Mouse (Mus musculus): ENCODE data around the gene Zc3h10. TPM values are rescaled to one million over a fixed set of nuclear protein-coding genes. Genes with fewer than 3 reads are reported as not detected.
"Not testable (repeated sequence)": the region's sequence is repeated elsewhere in the genome, so short reads cannot be mapped to it uniquely, and the experiment has no call there.

The Zc3h10 gene
- polyA plus RNA-seq, 1 experiment from 2014 or later = 14.5 TPM

DNA sequence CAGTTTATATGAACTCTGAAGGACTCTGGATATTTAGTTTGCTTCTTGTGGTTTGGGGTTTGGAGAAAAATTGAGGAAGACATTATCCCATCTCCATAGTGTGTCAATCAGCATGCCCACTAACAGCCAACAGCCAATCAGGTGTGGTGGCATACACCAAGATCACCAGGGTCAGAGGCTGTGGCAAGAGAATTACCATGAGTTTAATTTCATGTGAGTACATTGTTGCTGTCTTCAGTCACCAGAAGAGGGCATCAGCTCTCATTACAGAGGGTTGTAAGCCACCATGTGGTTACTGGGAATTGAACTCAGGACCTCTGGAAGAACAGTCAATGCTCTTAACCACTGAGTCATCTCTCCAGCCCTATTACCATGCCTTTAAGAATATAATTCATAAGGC, 8.7 kb upstream of the Zc3h10 start:
- Histone ChIP-seq H3K9me3 (ENCODE audit: low read depth, low read length) (no peaks in the 10 kb centered on the region), H3K4me1 (ENCODE audit: insufficient read depth) (no peaks in the 10 kb centered on the region), H3K4me2 (no peak overlapping the region), H3K27ac (ENCODE audit: low read depth) (no peak overlapping the region), H3K27me3 (ENCODE audit: insufficient read depth, low read length) (no peaks in the 10 kb centered on the region), H3K4me3 (ENCODE audit: low read depth, low read length) (no peak overlapping the region), H3K9ac (no peak overlapping the region), H3K36me3 (ENCODE audit: insufficient read depth) (peaks cover 45% of the 10 kb centered on the region)
- ATAC-seq (ENCODE audit: insufficient read depth) (no peak), DNase-seq (peak; percentile 30)
- TF ChIP-seq CTCF (IDR thresholded peaks at IDR 0.05; ENCODE audit: low read depth) = no peak

DNA sequence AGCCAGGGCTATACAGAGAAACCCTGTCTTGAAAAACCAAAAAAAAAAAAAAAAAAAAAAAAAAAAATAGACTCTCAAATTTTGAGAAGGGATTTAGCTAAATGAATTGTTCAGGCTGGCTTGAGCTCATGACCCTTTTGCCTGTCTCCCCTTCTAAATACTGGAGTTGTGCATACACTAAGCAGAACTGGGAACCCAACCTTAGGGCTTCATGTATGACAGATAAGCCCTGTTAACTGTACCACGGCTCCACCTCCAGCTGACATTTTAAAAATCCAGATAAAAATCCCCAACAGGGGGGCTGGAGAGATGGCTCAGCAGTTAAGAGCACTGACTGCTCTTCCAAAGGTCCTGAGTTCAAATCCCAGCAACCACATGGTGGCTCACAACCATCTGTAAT, 8.0 kb upstream of the Zc3h10 start:
- H3K27ac ChIP-seq (ENCODE audit: low read depth); H3K4me1 ChIP-seq (ENCODE audit: insufficient read depth); H3K27me3 ChIP-seq (ENCODE audit: insufficient read depth, low read length); DNase-seq; H3K4me3 ChIP-seq (ENCODE audit: low read depth, low read length); H3K9ac ChIP-seq; H3K9me3 ChIP-seq (ENCODE audit: low read depth, low read length); H3K4me2 ChIP-seq; ATAC-seq (ENCODE audit: insufficient read depth): not testable (repeated sequence)
- 82% methylated on average over 1 of the region's 1 CpGs for WGBS
- peaks cover 37% of the 10 kb centered on the region for H3K36me3 ChIP-seq (ENCODE audit: insufficient read depth)

DNA sequence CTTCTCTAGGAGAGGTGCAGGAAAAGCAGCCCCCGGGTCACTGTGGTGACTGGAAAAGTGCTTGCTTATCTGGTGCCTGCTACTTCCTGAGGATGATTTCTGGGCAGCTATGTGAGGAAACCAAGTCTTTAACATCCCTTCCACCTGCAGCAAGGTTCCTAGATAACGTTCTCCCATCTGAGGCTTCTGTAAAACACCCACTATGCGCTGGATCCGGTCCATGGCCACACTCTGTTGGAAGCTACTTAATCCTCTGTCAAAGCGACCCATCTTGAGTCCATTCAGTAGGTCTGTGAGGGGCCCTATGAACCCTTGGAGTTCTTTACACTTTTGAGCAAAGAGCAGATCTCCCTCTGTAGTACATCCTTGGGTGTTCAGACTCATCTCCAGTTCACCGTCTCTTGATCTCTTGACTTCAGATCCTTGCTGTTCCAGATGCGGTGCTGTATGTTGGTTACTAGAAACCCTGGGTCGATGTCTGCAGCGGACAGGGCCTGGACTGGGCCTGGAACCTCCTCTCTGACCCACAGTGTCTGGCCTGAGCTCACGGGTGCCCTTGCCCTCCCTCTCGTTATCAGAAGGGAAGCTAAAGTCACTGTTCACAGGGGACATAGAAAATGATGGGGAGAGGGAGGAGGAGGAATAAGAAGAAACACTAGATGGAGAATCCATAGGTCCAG, 2.7 kb upstream of the Zc3h10 start:
- H3K9me3 ChIP-seq (ENCODE audit: low read depth, low read length); H3K4me1 ChIP-seq (ENCODE audit: insufficient read depth); H3K4me2 ChIP-seq; H3K27me3 ChIP-seq (ENCODE audit: insufficient read depth, low read length); DNase-seq; ATAC-seq (ENCODE audit: insufficient read depth); H3K36me3 ChIP-seq (ENCODE audit: insufficient read depth); H3K4me3 ChIP-seq (ENCODE audit: low read depth, low read length); H3K9ac ChIP-seq; H3K27ac ChIP-seq (ENCODE audit: low read depth): not testable (repeated sequence)
- WGBS = 86% methylated on average over 11 of the region's 11 CpGs

DNA sequence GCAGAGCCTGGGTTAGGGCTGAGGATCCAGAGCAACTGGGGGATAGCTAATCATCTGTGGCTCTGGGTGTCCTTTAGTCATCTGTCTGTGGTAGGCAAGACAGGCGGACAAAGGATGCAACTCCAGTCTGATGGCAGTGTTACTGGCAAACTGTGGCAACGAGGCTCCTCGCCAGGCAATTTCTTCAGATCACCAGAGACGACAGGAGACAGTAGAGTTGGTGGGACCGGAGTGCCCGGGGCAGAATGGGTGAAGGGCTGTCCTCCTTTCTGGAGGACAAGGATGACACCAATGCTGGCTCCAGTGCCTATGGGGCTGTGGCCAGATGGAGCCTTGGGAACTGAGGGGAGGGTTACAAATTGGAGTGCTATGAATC, 2.1 kb upstream of the Zc3h10 start:
- H3K9ac ChIP-seq; ATAC-seq (ENCODE audit: insufficient read depth); DNase-seq; H3K4me3 ChIP-seq (ENCODE audit: low read depth, low read length); H3K4me1 ChIP-seq (ENCODE audit: insufficient read depth); H3K9me3 ChIP-seq (ENCODE audit: low read depth, low read length); H3K27me3 ChIP-seq (ENCODE audit: insufficient read depth, low read length): not testable (repeated sequence)
- peak overlapping the region; percentile 48; the same call in 1 of the 2 replicates for H3K27ac ChIP-seq (ENCODE audit: low read depth)
- peak overlapping the region; percentile 79 for H3K4me2 ChIP-seq
- 67% methylated on average over 6 of the region's 6 CpGs for WGBS
- H3K36me3 ChIP-seq (ENCODE audit: insufficient read depth) = peaks cover 15% of the 10 kb centered on the region

DNA sequence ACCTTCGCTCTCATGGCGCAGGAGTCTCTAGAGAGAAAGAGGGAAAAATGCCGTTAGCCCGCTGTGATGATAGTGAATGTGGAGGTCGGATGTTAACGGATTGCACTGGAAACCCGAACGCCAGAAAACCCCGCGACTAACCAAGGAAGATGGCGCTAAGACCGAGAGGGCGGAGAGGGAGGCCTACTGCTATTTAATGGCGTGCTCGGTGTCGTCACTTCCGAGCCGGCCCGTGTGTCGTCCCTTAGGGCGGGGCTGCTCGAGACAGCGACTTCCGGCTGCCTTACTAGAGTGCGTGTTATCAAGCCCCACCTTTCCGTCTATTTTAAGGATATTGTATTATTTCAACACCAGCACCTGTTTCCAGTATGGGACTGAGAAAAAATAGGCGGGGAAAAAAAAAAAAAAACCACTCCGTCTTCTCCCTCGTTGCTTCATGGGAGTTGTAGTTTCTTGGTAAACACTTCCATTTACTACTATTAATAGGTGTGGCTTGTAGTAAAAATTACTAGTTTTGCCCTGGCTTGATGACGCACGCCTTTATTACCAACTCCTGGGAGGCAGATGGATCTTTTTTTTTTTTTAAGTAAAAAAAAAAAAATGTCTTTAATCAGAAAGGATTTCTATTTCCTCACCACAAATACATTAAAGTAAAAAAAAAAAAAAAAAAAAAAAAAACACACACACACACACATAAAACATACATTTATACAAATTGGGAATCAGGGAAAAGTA, 1.5 kb upstream of the Zc3h10 start, which contains the start of gene Rpl41:
TSS of gene Rpl41 (minus strand) at position 359 of the 735 bp plus-strand sequence.
- Histone ChIP-seq H3K9ac (peak within 1 kb of the TSS; percentile 96), H3K27ac (ENCODE audit: low read depth) (peak within 1 kb of the TSS; percentile 98)
- peak; percentile 99 for DNase-seq

DNA sequence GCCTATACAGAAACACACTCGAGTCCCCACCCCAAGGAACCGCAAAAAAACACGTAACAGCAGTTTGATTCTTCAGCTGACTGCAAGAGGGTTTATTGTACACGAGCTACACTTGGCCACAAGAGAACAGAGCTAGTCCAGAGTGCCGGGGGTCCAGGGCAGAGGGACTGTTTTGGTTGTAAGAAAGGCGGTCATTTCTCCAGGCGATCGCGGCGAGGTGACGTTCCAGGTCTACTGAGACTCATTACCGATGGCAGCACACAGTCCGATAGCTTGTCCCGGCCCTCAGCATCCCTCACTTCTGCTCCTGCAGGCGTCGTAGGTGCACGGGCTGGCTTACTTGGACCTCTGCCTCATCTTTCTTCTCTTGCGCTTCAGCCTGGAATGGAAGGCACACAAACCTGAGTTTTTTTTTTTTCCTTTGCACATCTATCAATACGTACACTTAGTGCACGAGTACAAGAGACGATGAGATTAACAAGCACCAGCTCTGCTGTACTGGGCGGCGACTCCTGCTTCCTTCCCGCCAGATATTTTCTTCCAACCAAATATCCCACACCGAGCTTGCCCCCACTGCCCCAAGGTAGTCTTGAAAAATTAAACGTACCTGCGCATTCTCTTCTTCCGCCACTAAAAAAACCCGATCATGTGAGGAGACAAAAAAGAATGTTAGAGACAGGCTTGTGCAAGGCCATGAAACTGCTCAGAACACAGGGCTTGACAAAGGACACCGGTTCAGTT, 647 bp upstream of the Zc3h10 start:
- 0 out of 2 replicates have a peak, but pooled peaks have one; percentile 0 for ATAC-seq (ENCODE audit: insufficient read depth)
- peaks cover 30% of the 10 kb centered on the region for H3K36me3 ChIP-seq (ENCODE audit: insufficient read depth)
- not testable (repeated sequence) for H3K9me3 ChIP-seq (ENCODE audit: low read depth, low read length); H3K27me3 ChIP-seq (ENCODE audit: insufficient read depth, low read length); DNase-seq; H3K4me1 ChIP-seq (ENCODE audit: insufficient read depth)
- peak overlapping the region; percentile 79 for H3K4me2 ChIP-seq
- peak overlapping the region; percentile 98 for H3K27ac ChIP-seq (ENCODE audit: low read depth)
- peak overlapping the region; percentile 86 for H3K4me3 ChIP-seq (ENCODE audit: low read depth, low read length)
- WGBS = under 1% methylated on average over 23 of the region's 30 CpGs
- peak overlapping the region; percentile 96 for H3K9ac ChIP-seq

More for the DNA sequence above, 1.5 kb upstream of the Zc3h10 start, which contains the start of gene Rpl41:
- H3K4me2 ChIP-seq = peak within 1 kb of the TSS; percentile 79
- H3K9me3 ChIP-seq (ENCODE audit: low read depth, low read length) = no peaks in the 10 kb centered on the region
- H3K27me3 ChIP-seq (ENCODE audit: insufficient read depth, low read length) = no peaks in the 10 kb centered on the region
- H3K36me3 ChIP-seq (ENCODE audit: insufficient read depth) = peaks cover 21% of the 10 kb centered on the region
- peak within 1 kb of the TSS; percentile 86 for H3K4me3 ChIP-seq (ENCODE audit: low read depth, low read length)
- H3K4me1 ChIP-seq (ENCODE audit: insufficient read depth) = no peaks in the 10 kb centered on the region
- no peak for TF ChIP-seq CTCF (IDR thresholded peaks at IDR 0.05; ENCODE audit: low read depth)
- under 1% methylated on average over 31 of the region's 31 CpGs for WGBS
- ATAC-seq (ENCODE audit: insufficient read depth) = peak; percentile 88

DNA sequence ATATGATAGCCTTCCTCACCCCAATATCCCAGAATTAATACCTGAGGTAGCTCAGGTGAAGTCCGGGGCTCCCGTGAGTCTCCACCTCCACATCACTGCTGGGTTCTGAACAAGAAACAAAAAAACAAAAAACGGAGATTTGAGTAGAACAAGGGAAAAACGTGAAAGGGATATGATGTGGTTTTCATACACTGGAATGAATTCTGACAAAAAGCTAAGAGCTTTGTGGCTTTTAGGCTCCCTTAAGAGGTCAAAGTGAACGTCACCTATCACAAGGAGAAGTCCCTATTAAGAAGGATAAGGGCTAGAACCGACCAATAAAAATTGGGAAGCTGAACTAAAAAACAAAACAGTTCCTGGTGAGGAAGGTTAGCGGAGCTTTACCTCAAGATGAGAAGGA, 787 bp downstream of the Zc3h10 start:
- Histone ChIP-seq H3K27me3 (ENCODE audit: insufficient read depth, low read length) (no peaks in the 10 kb centered on the region), H3K27ac (ENCODE audit: low read depth) (peak overlapping the region; percentile 90), H3K9ac (peak overlapping the region; percentile 96), H3K4me3 (ENCODE audit: low read depth, low read length) (peak overlapping the region; percentile 86), H3K36me3 (ENCODE audit: insufficient read depth) (peaks cover 43% of the 10 kb centered on the region), H3K9me3 (ENCODE audit: low read depth, low read length) (no peaks in the 10 kb centered on the region), H3K4me2 (peak overlapping the region; percentile 79), H3K4me1 (ENCODE audit: insufficient read depth) (no peaks in the 10 kb centered on the region)
- ATAC-seq (ENCODE audit: insufficient read depth) = no peak
- no peak for TF ChIP-seq CTCF (IDR thresholded peaks at IDR 0.05; ENCODE audit: low read depth)
- WGBS = 19% methylated on average over 7 of the region's 7 CpGs
- DNase-seq = peak; percentile 14

All from lung, embryonic 14.5 days (tissue).